Mouse (Mus musculus) hindbrain, embryonic 14.5 days (tissue): ENCODE measurements at regions not wholly inside any gene's neighbourhood (a gene's known extent, or its start where the extent isn't known, plus 50 kb on each side); places are given as distances from the start of the nearest gene placed in this dataset.
"Not testable (repeated sequence)": the region's sequence is repeated elsewhere in the genome, so short reads cannot be mapped to it uniquely, and the experiment has no call there.

Source experiments
- ATAC-seq: fragments of 200-750 bp; cut with Nextera tagmentation; 2 replicates; pipeline ENCODE4 v1.8.0; 2017; ENCODE audit warnings: moderate number of reproducible peaks, mild to moderate bottlenecking, moderate TSS enrichment, moderate library complexity; ENCODE audit not compliant: low FRiP score
- DNase-seq: peaks from one replicate; pipeline ENCODE4 v3.0.0-alpha.2; 2015; ENCODE audit warnings: low spot score
- H3K27ac ChIP-seq: fragments of 300-500 bp; sonication (generic); 2 replicates; pipeline ENCODE4 v1.5.1; 2014; ENCODE audit warnings: mild to moderate bottlenecking, moderate library complexity
- H3K27me3 ChIP-seq: fragments of 300-500 bp; sonication (generic); 2 replicates; pipeline ENCODE4 v1.6.1; 2014; ENCODE audit warnings: mild to moderate bottlenecking, low read length, mixed read lengths; ENCODE audit not compliant: control insufficient read depth, insufficient read depth
- H3K36me3 ChIP-seq: fragments of 300-500 bp; sonication (generic); replicated peaks from 2 replicates; pipeline ENCODE4 v1.6.1; 2014; ENCODE audit not compliant: control insufficient read depth, insufficient read depth
- H3K4me1 ChIP-seq: fragments of 300-500 bp; sonication (generic); replicated peaks from 2 replicates; pipeline ENCODE4 v1.6.1; 2014; ENCODE audit warnings: antibody characterized with exemption, low read length, mixed read lengths; ENCODE audit not compliant: control insufficient read depth, insufficient read depth
- H3K4me2 ChIP-seq: fragments of 300-500 bp; sonication (generic); replicated peaks from 2 replicates; pipeline ENCODE4 v1.6.1; 2014; ENCODE audit warnings: mild to moderate bottlenecking, moderate library complexity
- H3K4me3 ChIP-seq: fragments of 300-500 bp; sonication (generic); replicated peaks from 2 replicates; pipeline ENCODE4 v1.5.1; 2014; ENCODE audit warnings: mild to moderate bottlenecking, low read length
- H3K9ac ChIP-seq: fragments of 300-500 bp; sonication (generic); 2 replicates; pipeline ENCODE4 v1.6.1; 2014
- H3K9me3 ChIP-seq: fragments of 300-500 bp; sonication (generic); 2 replicates; pipeline ENCODE4 v1.6.1; 2016; ENCODE audit warnings: low read length; ENCODE audit not compliant: control insufficient read depth
- WGBS: fragments of 180-500 bp; shearing (Covaris S2); extraction: QIAGEN DNeasy Blood & Tissue Kit; methylation state at CpG from one replicate; pipeline ENCODE4 v1.1.7; 2014; 5-methylcytosine and 5-hydroxymethylcytosine counted together

GRCm38 (mm10) chr13:80986657-80987056 lies 103.5 kb downstream of the Arrdc3 start:
- Histone ChIP-seq H3K4me1 (no peaks in the 10 kb centered on the region), H3K4me2 (no peak overlapping the region), H3K4me3 (no peak overlapping the region), H3K36me3 (no peaks in the 10 kb centered on the region), H3K27me3 (no peaks in the 10 kb centered on the region), H3K27ac (no peak overlapping the region), H3K9me3 (no peaks in the 10 kb centered on the region), H3K9ac (no peak overlapping the region)
- WGBS: 61% methylated on average over 4 of the region's 4 CpGs
- ATAC-seq: no peak
- DNase-seq: no peak

GRCm38 (mm10) chr13:80989756-80990155 lies 106.6 kb downstream of the Arrdc3 start:
- Histone ChIP-seq H3K36me3 (no peaks in the 10 kb centered on the region), H3K4me1 (no peaks in the 10 kb centered on the region), H3K9me3 (no peaks in the 10 kb centered on the region), H3K27me3 (no peaks in the 10 kb centered on the region), H3K4me3 (no peak overlapping the region), H3K9ac (no peak overlapping the region), H3K27ac (no peak overlapping the region), H3K4me2 (no peak overlapping the region)
- 82% methylated on average over 5 of the region's 5 CpGs for WGBS
- ATAC-seq: no peak
- DNase-seq: no peak

- Histone ChIP-seq H3K27ac (no peak overlapping the region), H3K9me3 (no peaks in the 10 kb centered on the region), H3K36me3 (no peaks in the 10 kb centered on the region), H3K9ac (no peak overlapping the region), H3K4me1 (no peaks in the 10 kb centered on the region), H3K27me3 (no peaks in the 10 kb centered on the region), H3K4me2 (no peak overlapping the region), H3K4me3 (no peak overlapping the region)
- ATAC-seq (no peak), DNase-seq (no peak)
- 68% methylated on average over 2 of the region's 2 CpGs for WGBS
Measured at GRCm38 (mm10) chr13:80992342-80992741, 109.2 kb downstream of the Arrdc3 start.

- ATAC-seq (no peak), DNase-seq (no peak)
- H3K9ac ChIP-seq: no peak overlapping the region
- H3K36me3 ChIP-seq: no peaks in the 10 kb centered on the region
- no peak overlapping the region for H3K4me2 ChIP-seq
- H3K27me3 ChIP-seq: no peaks in the 10 kb centered on the region
- 61% methylated on average over 5 of the region's 5 CpGs for WGBS
- H3K4me1 ChIP-seq: no peaks in the 10 kb centered on the region
- no peaks in the 10 kb centered on the region for H3K9me3 ChIP-seq
- no peak overlapping the region for H3K4me3 ChIP-seq
- no peak overlapping the region for H3K27ac ChIP-seq
Measured at GRCm38 (mm10) chr13:81008864-81009766, 125.9 kb downstream of the Arrdc3 start.

GRCm38 (mm10) chr13:81013953-81014352 lies 130.8 kb downstream of the Arrdc3 start:
- Histone ChIP-seq H3K4me3 (no peak overlapping the region), H3K4me1 (no peaks in the 10 kb centered on the region), H3K4me2 (no peak overlapping the region), H3K9ac (no peak overlapping the region), H3K27ac (no peak overlapping the region), H3K9me3 (no peaks in the 10 kb centered on the region), H3K27me3 (no peaks in the 10 kb centered on the region), H3K36me3 (no peaks in the 10 kb centered on the region)
- ATAC-seq: no peak
- DNase-seq: no peak
- WGBS: 96% methylated on average over 1 of the region's 1 CpGs

- H3K4me3 ChIP-seq: no peak overlapping the region
- no peaks in the 10 kb centered on the region for H3K9me3 ChIP-seq
- no peak overlapping the region for H3K9ac ChIP-seq
- no peak for DNase-seq
- WGBS: 79% methylated on average over 3 of the region's 3 CpGs
- no peak overlapping the region for H3K4me2 ChIP-seq
- H3K27ac ChIP-seq: no peak overlapping the region
- H3K36me3 ChIP-seq: no peaks in the 10 kb centered on the region
- H3K27me3 ChIP-seq: no peaks in the 10 kb centered on the region
- no peak for ATAC-seq
- no peaks in the 10 kb centered on the region for H3K4me1 ChIP-seq
Measured at GRCm38 (mm10) chr13:81020106-81020747, 137.0 kb downstream of the Arrdc3 start.

GRCm38 (mm10) chr13:81020811-81021210 lies 137.6 kb downstream of the Arrdc3 start:
- Histone ChIP-seq H3K4me1 (no peaks in the 10 kb centered on the region), H3K27me3 (no peaks in the 10 kb centered on the region), H3K4me3 (no peak overlapping the region), H3K9me3 (no peaks in the 10 kb centered on the region), H3K36me3 (no peaks in the 10 kb centered on the region), H3K27ac (no peak overlapping the region), H3K9ac (no peak overlapping the region), H3K4me2 (no peak overlapping the region)
- no peak for DNase-seq
- 94% methylated on average over 2 of the region's 2 CpGs for WGBS
- ATAC-seq: no peak

- Histone ChIP-seq H3K9ac (no peak overlapping the region), H3K27ac (no peak overlapping the region), H3K4me3 (no peak overlapping the region), H3K27me3 (no peaks in the 10 kb centered on the region), H3K36me3 (no peaks in the 10 kb centered on the region), H3K4me2 (no peak overlapping the region), H3K4me1 (no peaks in the 10 kb centered on the region), H3K9me3 (no peaks in the 10 kb centered on the region)
- 90% methylated on average over 1 of the region's 1 CpGs for WGBS
- no peak for DNase-seq
- no peak for ATAC-seq
Measured at GRCm38 (mm10) chr13:81022410-81022809, 139.2 kb downstream of the Arrdc3 start.

GRCm38 (mm10) chr13:81025241-81025760 lies 142.1 kb downstream of the Arrdc3 start:
- not testable (repeated sequence) for H3K9me3 ChIP-seq, H3K4me3 ChIP-seq, H3K4me2 ChIP-seq, H3K9ac ChIP-seq, DNase-seq, H3K27me3 ChIP-seq, H3K36me3 ChIP-seq, ATAC-seq, H3K27ac ChIP-seq, H3K4me1 ChIP-seq
- 92% methylated on average over 13 of the region's 14 CpGs for WGBS
